Mouse (Mus musculus) neural tube, embryonic 15.5 days (tissue): ENCODE results near the gene Akr1a1. TPM values are rescaled to one million over a fixed set of nuclear protein-coding genes. Genes with fewer than 3 reads are reported as not detected.

ENCODE experiments used
- ATAC-seq: fragments of 200-750 bp; cut with Nextera tagmentation; 2 replicates; pipeline ENCODE4 v1.8.0; 2017; ENCODE audit warnings: mild to moderate bottlenecking, moderate TSS enrichment, moderate library complexity; ENCODE audit not compliant: low FRiP score
- H3K27ac ChIP-seq: fragments of 300-500 bp; sonication (generic); replicated peaks from 2 replicates; pipeline ENCODE4 v1.5.1; 2015; ENCODE audit warnings: mild to moderate bottlenecking, inconsistent platforms
- H3K27me3 ChIP-seq: fragments of 300-500 bp; sonication (generic); replicated peaks from 2 replicates; pipeline ENCODE4 v1.6.1; 2015; ENCODE audit warnings: inconsistent platforms
- H3K36me3 ChIP-seq: fragments of 300-500 bp; sonication (generic); 2 replicates; pipeline ENCODE4 v1.6.1; 2015; ENCODE audit warnings: inconsistent platforms
- H3K4me1 ChIP-seq: fragments of 300-500 bp; sonication (generic); 2 replicates; pipeline ENCODE4 v1.6.1; 2015; ENCODE audit warnings: inconsistent platforms
- H3K4me2 ChIP-seq: fragments of 300-500 bp; sonication (generic); 2 replicates; pipeline ENCODE4 v1.6.1; 2015; ENCODE audit warnings: inconsistent platforms, mild to moderate bottlenecking, moderate library complexity
- H3K4me3 ChIP-seq: fragments of 300-500 bp; sonication (generic); replicated peaks from 2 replicates; pipeline ENCODE4 v1.5.1; 2015; ENCODE audit warnings: mild to moderate bottlenecking, inconsistent platforms
- H3K9ac ChIP-seq: fragments of 300-500 bp; sonication (generic); replicated peaks from 2 replicates; pipeline ENCODE4 v1.6.1; 2015; ENCODE audit warnings: mild to moderate bottlenecking, inconsistent platforms
- H3K9me3 ChIP-seq: fragments of 300-500 bp; sonication (generic); replicated peaks from 2 replicates; pipeline ENCODE4 v1.6.1; 2016; ENCODE audit warnings: inconsistent platforms
- WGBS: fragments of 180-500 bp; shearing (Covaris S2); methylation state at CpG from one replicate; pipeline ENCODE4 v1.1.7; 2015; ENCODE audit warnings: mixed read lengths; 5-methylcytosine and 5-hydroxymethylcytosine counted together
- polyA plus RNA-seq: library from polyadenylated mRNA; unstranded; fragments of >200 nt; fragmentation: Nextera tagmentation; extraction: Ambion mirVana; gene quantifications from 2 replicates; pipeline ENCODE4 v1.2.1, GENCODE M21; 2015

The Akr1a1 gene
- polyA plus RNA-seq, 1 experiment from 2014 or later, result 717 TPM

DNA sequence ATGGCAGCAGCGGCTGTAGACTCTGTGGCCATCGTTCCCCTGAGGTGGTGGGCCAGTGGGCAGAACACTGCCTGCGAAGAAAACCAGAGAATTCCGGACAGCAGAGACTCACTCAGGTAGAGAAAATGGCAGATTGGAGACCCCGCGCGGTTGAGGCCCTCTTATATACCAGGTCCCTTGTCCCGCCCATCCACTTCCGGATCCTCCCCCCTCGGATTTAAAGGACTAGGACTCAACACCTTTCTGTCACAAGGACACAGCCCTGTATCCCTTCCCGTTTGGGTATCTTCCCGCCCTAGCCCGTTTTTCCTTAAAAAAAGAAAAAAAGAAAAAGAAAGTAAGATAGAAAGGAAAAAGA, 24.1 kb downstream of the Akr1a1 start:
- no peaks in the 10 kb centered on the region for H3K27me3 ChIP-seq
- WGBS, result 0% methylated on average over 13 of the region's 13 CpGs
- peak; percentile 96 for ATAC-seq
- peaks cover 23% of the 10 kb centered on the region for H3K4me1 ChIP-seq
- H3K9me3 ChIP-seq, result no peaks in the 10 kb centered on the region
- peaks cover 3% of the 10 kb centered on the region; the same call in 1 of the 2 replicates for H3K36me3 ChIP-seq
- H3K27ac ChIP-seq, result peak overlapping the region; percentile 93
- H3K9ac ChIP-seq, result peak overlapping the region; percentile 80
- H3K4me2 ChIP-seq, result peak overlapping the region; percentile 70
- H3K4me3 ChIP-seq, result peak overlapping the region; percentile 80

DNA sequence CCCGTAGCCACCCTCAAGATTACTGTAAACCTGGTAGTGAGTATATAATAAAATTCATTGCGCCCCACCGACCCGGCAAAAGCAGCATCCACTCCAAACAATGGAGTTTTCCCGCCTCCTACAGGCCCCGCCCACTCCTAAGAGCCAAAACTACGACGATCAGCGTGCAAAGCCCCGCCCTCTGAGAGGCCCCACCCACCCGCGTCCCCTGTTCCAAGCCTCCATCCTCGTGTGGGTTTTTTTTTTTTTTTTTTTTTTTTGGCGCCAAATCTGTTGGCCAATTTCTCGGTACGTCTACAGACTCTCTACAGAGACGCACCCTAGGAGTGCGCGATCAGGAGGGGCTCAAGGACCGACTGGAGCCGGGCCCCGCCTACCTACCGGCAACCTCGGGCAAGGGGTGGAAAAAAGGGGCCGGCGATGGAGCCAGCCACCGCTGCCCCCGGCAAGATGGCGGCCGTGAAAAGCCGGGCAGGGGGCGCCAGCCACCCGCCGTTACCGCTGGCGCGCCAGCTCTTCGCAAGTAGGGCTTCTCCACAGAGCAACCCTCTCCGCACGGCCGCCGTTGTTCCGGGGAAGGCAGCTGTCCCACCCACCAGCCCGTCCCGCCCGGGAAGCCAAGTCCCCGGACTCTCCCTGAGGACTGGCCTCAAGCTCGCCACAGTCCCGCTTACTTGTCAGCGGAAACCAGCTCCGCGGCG, 24.7 kb downstream of the Akr1a1 start:
- under 1% methylated on average over 51 of the region's 53 CpGs for WGBS

DNA sequence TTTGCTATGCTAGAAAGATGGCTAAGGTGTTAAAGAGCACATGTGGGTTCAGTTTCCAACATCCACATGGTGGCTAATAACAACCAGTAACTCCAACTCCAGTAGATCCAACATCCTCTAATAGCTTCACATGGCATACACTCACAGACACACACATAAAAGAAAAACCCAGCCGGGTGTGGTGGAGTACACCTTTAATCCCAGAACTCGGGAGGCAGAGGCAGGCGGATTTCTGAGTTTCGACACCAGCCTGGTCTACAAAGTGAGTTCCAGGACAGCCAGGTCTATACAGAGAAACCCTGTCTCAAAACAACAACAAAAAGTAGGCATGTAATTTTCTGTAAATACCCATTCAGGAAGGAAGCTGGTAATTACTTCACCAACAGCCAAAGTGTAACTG, 26.6 kb downstream of the Akr1a1 start:
- Histone ChIP-seq H3K9ac (no peak overlapping the region), H3K27me3 (no peaks in the 10 kb centered on the region), H3K9me3 (no peaks in the 10 kb centered on the region), H3K4me3 (no peak overlapping the region), H3K4me2 (no peak overlapping the region), H3K4me1 (peaks cover 23% of the 10 kb centered on the region), H3K36me3 (peaks cover 15% of the 10 kb centered on the region), H3K27ac (no peak overlapping the region)
- WGBS, result 97% methylated on average over 4 of the region's 4 CpGs
- no peak for ATAC-seq

More for the DNA sequence above, 24.7 kb downstream of the Akr1a1 start:
- Histone ChIP-seq H3K9me3 (no peaks in the 10 kb centered on the region), H3K9ac (peak overlapping the region; percentile 80), H3K4me2 (peak overlapping the region; percentile 70), H3K27ac (peak overlapping the region; percentile 93), H3K27me3 (no peaks in the 10 kb centered on the region), H3K4me3 (peak overlapping the region; percentile 80), H3K4me1 (peaks cover 23% of the 10 kb centered on the region), H3K36me3 (peaks cover under 1% of the 10 kb centered on the region)
- peak; percentile 82 for ATAC-seq

DNA sequence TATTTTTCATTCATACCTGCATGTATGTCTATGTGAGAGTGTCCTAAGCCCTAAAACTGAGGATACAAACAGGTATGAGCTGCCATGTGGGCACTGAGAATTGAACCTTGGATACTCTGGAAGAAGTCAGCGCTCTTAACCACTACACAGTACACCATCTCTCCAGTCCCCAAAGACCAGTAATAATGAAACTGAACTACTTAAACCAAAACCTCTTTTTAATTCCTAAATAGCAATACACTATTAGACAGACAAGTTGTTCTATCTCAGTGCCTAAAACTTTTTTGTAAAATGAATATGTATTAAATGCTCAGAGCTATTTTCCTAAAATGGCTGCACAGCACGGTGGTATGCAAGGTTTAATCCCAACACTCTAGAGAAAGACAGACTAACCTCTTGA, 36.2 kb downstream of the Akr1a1 start:
- H3K27ac ChIP-seq, result no peak overlapping the region
- H3K4me1 ChIP-seq, result no peaks in the 10 kb centered on the region
- H3K9ac ChIP-seq, result no peak overlapping the region
- peaks cover 54% of the 10 kb centered on the region for H3K36me3 ChIP-seq
- ATAC-seq, result no peak
- H3K27me3 ChIP-seq, result no peaks in the 10 kb centered on the region
- H3K4me3 ChIP-seq, result no peak overlapping the region
- no peak overlapping the region for H3K4me2 ChIP-seq
- 98% methylated on average over 2 of the region's 2 CpGs for WGBS
- no peaks in the 10 kb centered on the region for H3K9me3 ChIP-seq

DNA sequence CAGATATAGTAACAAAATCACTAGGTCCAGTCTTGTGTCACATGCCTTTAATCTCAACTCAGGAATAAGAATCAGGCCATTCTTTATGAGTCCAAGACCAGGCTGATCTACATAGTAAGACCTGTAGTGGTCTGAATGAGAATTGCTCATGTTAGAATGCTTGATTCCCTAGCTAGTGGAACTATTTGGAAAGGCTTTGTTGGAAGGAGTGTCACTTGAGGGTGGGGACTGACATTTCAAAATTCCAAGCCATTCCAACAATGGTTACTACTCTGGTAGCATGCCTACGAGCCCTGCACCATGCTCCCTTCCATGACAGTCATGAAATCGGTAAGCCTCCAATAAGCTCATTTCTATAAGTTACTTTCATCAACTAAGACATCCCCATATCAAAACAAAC, 38.9 kb downstream of the Akr1a1 start:
- no peaks in the 10 kb centered on the region for H3K27me3 ChIP-seq
- peaks cover 61% of the 10 kb centered on the region for H3K36me3 ChIP-seq
- no peak overlapping the region for H3K4me3 ChIP-seq
- no peak overlapping the region for H3K9ac ChIP-seq
- H3K4me2 ChIP-seq, result no peak overlapping the region
- ATAC-seq, result no peak
- 95% methylated on average over 2 of the region's 2 CpGs for WGBS
- no peaks in the 10 kb centered on the region for H3K4me1 ChIP-seq
- no peaks in the 10 kb centered on the region for H3K9me3 ChIP-seq
- H3K27ac ChIP-seq, result no peak overlapping the region

DNA sequence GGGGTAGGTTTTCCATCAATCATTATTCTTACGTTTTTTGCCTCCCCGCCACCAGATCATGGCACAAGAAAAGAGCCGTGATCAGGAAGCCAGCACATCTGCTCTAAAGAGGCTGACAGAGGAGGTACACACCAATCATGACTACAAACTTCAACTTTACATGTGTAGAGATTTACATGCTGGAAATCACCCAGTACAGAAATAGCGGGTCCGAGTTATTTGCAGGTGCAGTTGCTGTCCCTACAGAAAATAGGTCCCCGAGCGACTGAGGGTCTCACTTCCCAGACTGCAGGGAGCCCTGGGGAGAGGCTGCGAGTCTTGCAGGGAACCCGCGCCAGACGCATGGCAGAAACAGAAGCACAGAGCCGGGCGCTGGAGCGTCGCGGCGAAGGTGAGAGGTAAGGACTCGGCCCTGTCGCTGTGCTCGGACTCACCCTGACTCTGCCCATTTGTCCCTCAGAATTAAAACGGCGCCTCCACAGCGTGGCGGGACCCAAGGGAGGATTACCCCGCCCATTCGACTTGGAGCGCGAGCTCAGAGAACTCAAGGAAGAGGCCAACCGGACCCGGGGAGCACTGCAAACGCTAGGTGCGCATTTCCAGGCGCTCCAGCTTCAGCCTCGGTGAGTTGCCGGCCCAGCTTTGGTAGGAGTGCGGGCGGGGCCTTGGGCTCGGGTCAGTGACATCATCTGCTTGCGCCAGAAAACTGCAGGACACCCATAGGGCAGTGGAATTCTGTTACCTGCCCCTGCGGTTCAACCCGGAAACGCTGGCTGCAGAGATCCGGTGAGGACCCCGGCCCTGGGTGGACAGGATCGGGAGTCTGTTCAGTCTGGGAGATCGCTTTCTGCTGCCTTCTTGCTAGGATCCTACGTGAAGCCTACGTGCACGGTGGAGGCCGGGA, 54.2 kb downstream of the Akr1a1 start:
- H3K9ac ChIP-seq, result peak overlapping the region; percentile 76
- WGBS, result under 1% methylated on average over 50 of the region's 50 CpGs

DNA sequence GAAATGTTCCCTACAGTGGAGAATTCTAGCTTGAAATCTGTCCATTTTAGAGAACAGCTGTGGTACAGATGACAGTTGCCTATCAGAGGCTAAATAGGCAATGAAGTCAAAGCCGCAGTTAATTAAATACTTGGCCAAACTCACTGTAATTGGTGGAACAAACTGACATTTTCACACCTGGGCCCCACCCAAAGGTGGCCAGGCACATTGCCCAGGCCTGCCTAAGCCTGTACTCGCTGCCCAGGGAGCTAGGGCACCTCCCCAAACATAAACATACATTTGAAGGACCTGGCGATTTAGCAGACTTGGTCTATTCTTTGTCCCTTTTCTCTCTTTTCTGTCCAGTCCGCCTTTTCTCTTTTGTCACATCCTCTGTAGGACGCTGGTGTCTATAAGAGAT, 55.1 kb downstream of the Akr1a1 start, which contains the start of gene Ccdc17:
Gene Ccdc17 (plus strand): TSS at position 276 of the 400 bp plus-strand sequence.
- Histone ChIP-seq H3K27ac (peak within 1 kb of the TSS; percentile 89), H3K27me3 (no peaks in the 10 kb centered on the region), H3K4me1 (peaks cover 21% of the 10 kb centered on the region), H3K4me2 (peak within 1 kb of the TSS; percentile 93), H3K9me3 (no peaks in the 10 kb centered on the region), H3K4me3 (peak within 1 kb of the TSS; percentile 74), H3K9ac (peak within 1 kb of the TSS; percentile 76), H3K36me3 (peaks cover 50% of the 10 kb centered on the region)
- 23% methylated on average over 5 of the region's 5 CpGs for WGBS
- ATAC-seq, result no peak

More for the DNA sequence above, 54.2 kb downstream of the Akr1a1 start:
- Histone ChIP-seq H3K4me3 (peak overlapping the region; percentile 74), H3K4me1 (peaks cover 21% of the 10 kb centered on the region), H3K27me3 (no peaks in the 10 kb centered on the region), H3K4me2 (peak overlapping the region; percentile 93), H3K9me3 (no peaks in the 10 kb centered on the region), H3K36me3 (peaks cover 50% of the 10 kb centered on the region), H3K27ac (peak overlapping the region; percentile 89)
- ATAC-seq, result peak; percentile 97

DNA sequence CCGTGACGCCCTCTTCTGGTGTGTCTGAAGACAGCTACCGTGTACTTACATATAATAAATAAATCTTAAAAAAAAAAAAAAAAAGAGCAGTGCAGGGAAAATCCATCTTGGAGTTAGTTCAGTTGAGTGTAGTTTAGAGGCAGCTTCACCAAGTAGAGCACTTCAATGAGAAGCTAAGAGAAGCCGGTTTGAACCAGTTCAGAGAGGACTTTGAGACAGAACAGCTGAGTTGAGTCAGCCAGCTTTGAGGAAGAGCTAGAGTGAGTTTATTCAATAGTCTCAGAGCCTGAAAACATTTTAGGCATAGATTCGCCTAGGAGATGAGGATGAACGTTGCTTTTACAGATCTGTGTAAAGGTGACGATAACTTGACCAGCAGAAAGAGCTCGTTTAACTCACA, 55.7 kb downstream of the Akr1a1 start:
- no peaks in the 10 kb centered on the region for H3K9me3 ChIP-seq
- no peak overlapping the region for H3K27ac ChIP-seq
- 85% methylated on average over 8 of the region's 8 CpGs for WGBS
- no peaks in the 10 kb centered on the region for H3K27me3 ChIP-seq
- peaks cover 21% of the 10 kb centered on the region for H3K4me1 ChIP-seq
- no peak overlapping the region for H3K9ac ChIP-seq
- no peak overlapping the region for H3K4me2 ChIP-seq
- no peak for ATAC-seq
- peaks cover 50% of the 10 kb centered on the region for H3K36me3 ChIP-seq
- no peak overlapping the region for H3K4me3 ChIP-seq

Other genes starting within 250 kb of the Akr1a1 start
- 29.7 and 34.1 TPM in 2 replicates for gene Mast2, start 187.5 kb downstream of the Akr1a1 start, polyA plus RNA-seq
- gene Ipp, start 144.1 kb downstream of the Akr1a1 start, polyA plus RNA-seq, result 11.9 and 13.7 TPM in 2 replicates
- 23.8 and 27.7 TPM in 2 replicates for gene Tmem69, start 95.7 kb downstream of the Akr1a1 start, polyA plus RNA-seq
- 12.0 and 17.6 TPM in 2 replicates for gene Gpbp1l1, start 94.0 kb downstream of the Akr1a1 start, polyA plus RNA-seq
- 3.0 and 4.5 TPM in 2 replicates for gene Ccdc17, start 55.0 kb downstream of the Akr1a1 start, polyA plus RNA-seq
- gene Nasp, start 23.7 kb downstream of the Akr1a1 start, polyA plus RNA-seq, result 79.3 and 93.1 TPM in 2 replicates
- gene Prdx1, start 33.9 kb upstream of the Akr1a1 start, polyA plus RNA-seq, result 443 and 606 TPM in 2 replicates
- gene Mmachc, start 56.7 kb upstream of the Akr1a1 start, polyA plus RNA-seq, result 20.0 and 22.7 TPM in 2 replicates
- gene Ccdc163, start 56.8 kb upstream of the Akr1a1 start, polyA plus RNA-seq, result 9.7 and 11.3 TPM in 2 replicates
- gene Tesk2, start 69.3 kb upstream of the Akr1a1 start, polyA plus RNA-seq, result 3.0 and 3.3 TPM in 2 replicates
- gene Toe1, start 156.0 kb upstream of the Akr1a1 start, polyA plus RNA-seq, result 27.2 and 33.4 TPM in 2 replicates
- 5.6 and 7.5 TPM in 2 replicates for gene Mutyh, start 156.0 kb upstream of the Akr1a1 start, polyA plus RNA-seq
- 1.4 and 1.8 TPM in 2 replicates for gene Hpdl, start 170.0 kb upstream of the Akr1a1 start, polyA plus RNA-seq
- gene Zswim5, start 225.7 kb upstream of the Akr1a1 start, polyA plus RNA-seq, result 4.2 and 4.4 TPM in 2 replicates